Mouse (Mus musculus): ENCODE measurements around the gene Bmp2.

Bmp2 gene

GRCm38 (mm10) chr2:133565424-133565823 is 13.5 kb downstream of the Bmp2 start:
- no peak for DNase-seq (ENCODE audit: low read depth, low spot score)

- DNase-seq (ENCODE audit: low read depth, low spot score): no peak
Measured at GRCm38 (mm10) chr2:133565995-133566710, 14.2 kb downstream of the Bmp2 start.

- DNase-seq (ENCODE audit: low read depth, low spot score): no peak
Measured at GRCm38 (mm10) chr2:133591562-133592255, 39.8 kb downstream of the Bmp2 start.

All from CD4-positive helper T cell, adult 2 months (primary cell).